Mouse (Mus musculus) lung, embryonic 14.5 days (tissue): ENCODE data around the gene Nudc. TPM values are rescaled to one million over a fixed set of nuclear protein-coding genes. Genes with fewer than 3 reads are reported as not detected.

Source experiments
- ATAC-seq: fragments of 200-750 bp; cut with Nextera tagmentation; 2 replicates; pipeline ENCODE4 v1.8.0; 2017; ENCODE audit warnings: mild to moderate bottlenecking, moderate TSS enrichment, moderate library complexity; ENCODE audit not compliant: insufficient read depth
- DNase-seq: peaks from one replicate; pipeline ENCODE4 v3.0.0-alpha.2; 2015
- H3K27ac ChIP-seq: fragments of 300-500 bp; sonication (generic); 2 replicates; pipeline ENCODE4 v1.5.1; 2014; ENCODE audit warnings: low read depth, mild to moderate bottlenecking, moderate library complexity
- H3K27me3 ChIP-seq: fragments of 300-500 bp; sonication (generic); 2 replicates; pipeline ENCODE4 v1.6.1; 2014; ENCODE audit warnings: low read length, control low read depth; ENCODE audit not compliant: insufficient read depth
- H3K36me3 ChIP-seq: fragments of 300-500 bp; sonication (generic); 2 replicates; pipeline ENCODE4 v1.6.1; 2014; ENCODE audit warnings: control low read depth; ENCODE audit not compliant: insufficient read depth
- H3K4me1 ChIP-seq: fragments of 300-500 bp; sonication (generic); 2 replicates; pipeline ENCODE4 v1.6.1; 2014; ENCODE audit warnings: antibody characterized with exemption, control low read depth; ENCODE audit not compliant: insufficient read depth
- H3K4me2 ChIP-seq: fragments of 300-500 bp; sonication (generic); 2 replicates; pipeline ENCODE4 v1.6.1; 2014; ENCODE audit warnings: mild to moderate bottlenecking
- H3K4me3 ChIP-seq: fragments of 300-500 bp; sonication (generic); 2 replicates; pipeline ENCODE4 v1.5.1; 2014; ENCODE audit warnings: low read depth, low read length
- H3K9ac ChIP-seq: fragments of 300-500 bp; sonication (generic); 2 replicates; pipeline ENCODE4 v1.6.1; 2014
- H3K9me3 ChIP-seq: fragments of 300-500 bp; sonication (generic); 2 replicates; pipeline ENCODE4 v1.6.1; 2016; ENCODE audit warnings: low read depth, low read length, control low read depth
- CTCF ChIP-seq: IDR thresholded peaks from 2 replicates; pipeline ENCODE4 v1.5.1; 2016; ENCODE audit warnings: antibody characterized with exemption, low read depth
- WGBS: fragments of 180-500 bp; shearing (Covaris S2); extraction: QIAGEN DNeasy Blood & Tissue Kit; methylation state at CpG from one replicate; pipeline ENCODE4 v1.1.7; 2014; 5-methylcytosine and 5-hydroxymethylcytosine counted together
- microRNA-seq: library from miRNA; unstranded; fragments of <30 nt; microRNA quantifications from one replicate; pipeline ENCODE4, GENCODE M21; 2016; ENCODE audit warnings: borderline number of aligned reads
- polyA plus RNA-seq: library from polyadenylated mRNA; unstranded; fragments of >200 nt; fragmentation: Nextera tagmentation; extraction: Ambion mirVana; gene quantifications from 2 replicates; pipeline ENCODE4 v1.2.1, GENCODE M21; 2014

The Nudc gene
- polyA plus RNA-seq, 1 experiment from 2014 or later, result 258 TPM

DNA sequence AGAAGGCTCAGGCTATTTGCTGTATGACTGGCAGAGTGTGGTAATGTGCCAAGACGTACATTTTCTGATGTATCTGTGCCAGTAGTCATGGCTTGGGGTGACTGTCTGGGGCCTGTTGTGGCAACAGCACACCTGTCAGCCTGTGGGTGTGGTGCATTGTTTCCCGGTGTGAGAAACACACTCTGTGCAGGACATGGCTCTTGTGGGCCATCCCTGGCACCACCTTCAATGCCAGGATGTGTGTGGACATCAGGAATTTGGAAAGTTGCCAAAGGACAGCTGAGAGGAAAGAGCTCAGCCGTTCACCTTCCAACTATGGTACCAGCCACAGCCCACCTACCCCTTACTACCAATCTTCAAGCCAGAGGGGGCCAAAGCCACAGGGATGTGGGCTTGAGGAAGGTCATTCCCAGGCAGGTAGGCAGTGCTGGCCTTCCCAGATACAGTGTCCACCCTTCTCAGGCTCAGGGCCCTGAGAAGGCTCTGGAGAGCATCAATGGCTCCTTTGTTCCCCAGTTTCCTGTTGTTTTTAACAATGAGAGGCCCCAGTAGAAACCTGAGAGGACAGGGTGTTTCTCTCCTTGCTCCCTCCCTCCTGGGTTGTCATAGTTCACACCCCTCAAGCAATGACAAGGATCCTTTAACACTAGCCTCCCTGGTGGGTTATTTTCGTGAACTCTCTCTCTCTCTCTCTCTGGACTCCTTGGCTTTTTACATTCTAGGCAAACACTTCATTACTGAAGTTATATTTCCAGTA lies 56.1 kb downstream of the Nudc start:
- WGBS, result 43% methylated on average over 4 of the region's 4 CpGs
- Histone ChIP-seq H3K4me2 (no peak overlapping the region), H3K4me1 (peaks cover 2% of the 10 kb centered on the region; the same call in 1 of the 2 replicates), H3K27ac (peak overlapping the region; percentile 36; the same call in 1 of the 2 replicates), H3K4me3 (no peak overlapping the region), H3K27me3 (peaks cover 2% of the 10 kb centered on the region; the same call in 1 of the 2 replicates), H3K9ac (no peak overlapping the region), H3K9me3 (no peaks in the 10 kb centered on the region), H3K36me3 (no peaks in the 10 kb centered on the region)
- DNase-seq, result peak; percentile 48
- ATAC-seq, result no peak
- TF ChIP-seq CTCF, result no peak

DNA sequence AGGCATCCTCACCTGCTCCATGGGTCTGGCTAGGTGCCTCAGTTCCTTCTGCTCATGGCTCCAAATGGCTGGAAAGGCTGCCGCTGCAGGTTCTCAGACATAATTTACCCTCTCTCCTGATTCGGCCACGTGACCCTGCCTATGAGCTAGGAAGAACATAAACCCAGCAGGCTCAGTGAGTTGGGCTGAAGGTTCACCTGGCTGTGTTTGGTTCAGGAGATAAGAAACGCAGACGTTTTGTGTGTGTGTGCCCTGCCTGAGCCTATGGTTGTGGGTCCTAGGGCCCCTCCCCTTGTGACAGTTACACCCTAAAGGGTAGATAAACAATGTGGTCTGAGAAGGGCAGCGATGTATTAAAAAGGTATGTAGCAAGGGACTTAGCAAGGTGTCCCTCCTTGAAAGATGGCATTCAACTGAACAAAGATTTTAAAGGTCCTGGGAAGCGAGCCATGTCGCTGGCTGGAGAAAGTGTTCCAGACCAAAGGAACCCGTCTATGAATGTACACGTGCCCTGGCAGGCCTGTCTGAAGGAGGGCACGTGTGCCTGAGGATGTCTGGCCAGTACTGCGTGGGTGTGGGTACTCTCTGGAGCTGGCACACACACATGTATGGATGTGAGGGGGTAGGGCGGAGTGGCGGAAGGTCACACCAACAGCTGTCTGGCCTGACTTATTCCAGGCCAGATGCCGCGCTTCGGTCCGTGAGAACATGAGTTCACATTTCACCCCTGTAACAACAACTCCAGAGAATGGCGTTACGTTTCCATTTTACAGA lies 57.0 kb downstream of the Nudc start:
- H3K27ac ChIP-seq, result peak overlapping the region; percentile 36; the same call in 1 of the 2 replicates
- no peak for TF ChIP-seq CTCF
- H3K4me1 ChIP-seq, result peaks cover 2% of the 10 kb centered on the region
- no peak overlapping the region for H3K4me3 ChIP-seq
- H3K36me3 ChIP-seq, result no peaks in the 10 kb centered on the region
- H3K4me2 ChIP-seq, result no peak overlapping the region
- ATAC-seq (no peak), DNase-seq (no peak)
- WGBS, result 68% methylated on average over 20 of the region's 20 CpGs
- no peak overlapping the region; the same call in 1 of the 2 replicates for H3K9ac ChIP-seq
- H3K9me3 ChIP-seq, result no peaks in the 10 kb centered on the region
- no peaks in the 10 kb centered on the region for H3K27me3 ChIP-seq

DNA sequence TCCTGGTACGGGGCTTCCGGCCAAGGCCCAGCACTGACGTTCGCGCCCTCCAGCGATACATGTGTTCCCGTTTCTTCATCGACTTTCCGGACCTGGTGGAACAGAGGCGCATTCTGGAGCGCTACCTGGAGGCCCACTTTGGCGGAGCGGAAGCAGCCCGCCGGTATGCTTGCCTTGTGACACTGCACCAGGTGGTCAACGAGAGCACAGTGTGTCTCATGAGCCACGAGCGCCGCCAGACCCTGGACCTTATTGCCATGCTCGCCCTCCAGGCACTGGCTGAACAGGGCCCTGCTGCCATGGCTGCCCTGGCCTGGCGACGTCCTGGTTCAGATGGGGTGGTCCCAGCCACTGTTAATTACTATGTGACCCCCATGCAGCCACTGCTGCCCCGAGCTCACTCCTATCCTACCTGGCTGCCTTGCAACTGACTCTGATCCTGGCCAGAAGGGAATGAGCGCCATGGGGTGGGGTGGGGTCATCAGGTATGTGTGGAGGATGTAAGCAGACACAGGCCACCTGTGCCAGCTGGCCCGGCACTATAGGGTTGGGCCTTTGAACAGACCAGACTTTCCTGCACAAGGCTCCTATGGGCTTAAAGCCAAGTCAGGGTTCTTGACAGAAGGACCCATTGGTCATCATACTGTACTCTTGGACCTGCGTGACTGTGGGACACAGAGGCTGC lies 59.0 kb downstream of the Nudc start:
- Histone ChIP-seq H3K27ac (no peak overlapping the region), H3K4me2 (no peak overlapping the region), H3K27me3 (peaks cover 5% of the 10 kb centered on the region; the same call in 1 of the 2 replicates), H3K9ac (no peak overlapping the region), H3K9me3 (no peaks in the 10 kb centered on the region), H3K36me3 (no peaks in the 10 kb centered on the region), H3K4me1 (peaks cover 2% of the 10 kb centered on the region), H3K4me3 (no peak overlapping the region)
- 88% methylated on average over 26 of the region's 26 CpGs for WGBS
- no peak for TF ChIP-seq CTCF
- ATAC-seq (no peak), DNase-seq (no peak)

DNA sequence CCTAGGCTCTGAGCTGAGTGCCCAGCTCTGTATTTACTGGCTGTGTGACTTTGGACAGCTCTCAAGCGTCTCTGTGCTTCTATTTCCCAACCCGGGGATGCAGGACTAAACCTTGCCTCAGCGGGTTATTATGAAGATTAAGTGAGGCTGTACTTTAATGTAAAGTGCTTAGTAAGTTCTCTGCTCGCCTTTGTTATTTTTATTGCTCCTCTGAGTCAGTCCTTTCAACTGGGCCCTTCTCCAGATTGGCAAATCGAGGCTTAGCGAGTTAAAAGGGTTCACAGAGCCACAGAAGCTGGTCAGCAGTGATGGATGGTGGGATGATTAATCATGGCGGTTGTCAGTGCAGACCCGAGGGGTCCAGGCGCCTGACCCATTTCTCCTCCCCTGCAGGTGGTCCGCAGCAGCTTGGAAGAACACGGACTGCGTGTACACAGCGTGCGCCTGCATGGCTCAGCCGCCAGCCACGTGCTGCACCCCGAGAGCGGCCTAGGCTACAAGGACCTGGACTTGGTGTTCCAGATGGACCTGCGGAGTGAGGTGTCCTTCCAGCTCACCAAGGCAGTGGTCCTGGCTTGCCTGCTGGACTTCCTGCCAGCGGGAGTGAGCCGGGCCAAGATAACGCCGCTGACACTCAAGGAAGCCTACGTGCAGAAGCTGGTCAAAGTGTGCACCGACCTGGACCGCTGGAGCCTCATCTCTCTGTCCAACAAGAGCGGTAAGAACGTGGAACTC lies 59.9 kb downstream of the Nudc start:
- Histone ChIP-seq H3K4me1 (peaks cover 2% of the 10 kb centered on the region), H3K4me3 (no peak overlapping the region), H3K27me3 (peaks cover 14% of the 10 kb centered on the region; the same call in 1 of the 2 replicates), H3K9me3 (no peaks in the 10 kb centered on the region), H3K27ac (no peak overlapping the region), H3K4me2 (no peak overlapping the region), H3K9ac (no peak overlapping the region), H3K36me3 (no peaks in the 10 kb centered on the region)
- TF ChIP-seq CTCF, result no peak
- DNase-seq, result no peak
- 76% methylated on average over 28 of the region's 28 CpGs for WGBS
- no peak for ATAC-seq

DNA sequence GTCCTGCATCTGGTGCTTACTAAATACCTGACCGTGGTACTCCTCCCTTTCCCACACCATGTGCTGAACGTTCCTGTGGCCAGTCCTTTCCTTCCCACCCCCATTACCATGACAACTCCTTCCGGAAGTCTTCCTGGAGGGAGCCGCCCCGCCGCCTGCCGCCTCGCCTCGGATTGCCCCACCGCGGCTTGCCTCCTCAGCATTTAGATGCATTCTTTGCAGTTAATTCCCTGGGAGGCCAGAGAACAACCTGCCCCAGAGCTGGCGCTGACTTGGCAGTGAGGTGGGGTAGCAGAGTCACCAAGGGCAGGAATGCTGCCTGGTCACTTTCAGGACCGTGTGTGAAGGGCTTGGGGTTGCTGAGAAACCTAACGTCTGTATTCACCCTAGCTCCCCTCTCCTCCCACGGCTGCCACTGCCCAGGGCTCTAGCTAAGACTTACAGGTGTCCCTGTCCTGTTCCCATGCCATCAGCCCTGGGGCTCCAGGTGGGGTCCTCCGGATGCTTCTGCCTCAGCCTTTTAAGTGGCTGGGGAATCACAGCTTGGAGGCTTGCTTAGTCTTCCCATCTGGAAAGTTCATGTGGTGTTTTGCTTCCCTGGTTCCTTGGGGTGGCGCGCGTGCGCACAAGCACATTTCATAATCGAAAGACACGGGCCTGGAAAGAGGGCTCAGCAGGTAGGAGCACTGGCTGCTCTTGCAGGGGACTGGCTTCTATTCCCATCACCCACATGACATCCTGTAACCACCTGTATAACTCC lies 61.4 kb downstream of the Nudc start:
- no peaks in the 10 kb centered on the region for H3K9me3 ChIP-seq
- H3K27ac ChIP-seq, result no peak overlapping the region; the same call in 1 of the 2 replicates
- 12% methylated on average over 22 of the region's 22 CpGs for WGBS
- no peak overlapping the region for H3K4me3 ChIP-seq
- H3K27me3 ChIP-seq, result peaks cover 23% of the 10 kb centered on the region
- DNase-seq (peak; percentile 58), ATAC-seq (no peak)
- H3K4me1 ChIP-seq, result peaks cover 2% of the 10 kb centered on the region
- TF ChIP-seq CTCF, result no peak
- no peak overlapping the region for H3K9ac ChIP-seq
- no peaks in the 10 kb centered on the region for H3K36me3 ChIP-seq
- peak overlapping the region; percentile 45 for H3K4me2 ChIP-seq

Small RNA genes within 50 kb of the gene (microRNA-seq; reads per million reads assigned to microRNA genes)
- gene Gm23158, result not detected

Other genes starting within 250 kb of the Nudc start
- gene Wdtc1, start 192.5 kb downstream of the Nudc start, polyA plus RNA-seq, result 13.8 and 15.3 TPM in 2 replicates
- gene Slc9a1, start 176.3 kb downstream of the Nudc start, polyA plus RNA-seq, result 8.7 and 9.7 TPM in 2 replicates
- gene Tent5b, start 65.9 kb downstream of the Nudc start, polyA plus RNA-seq, result 0.41 and 0.42 TPM in 2 replicates
- gene Trnp1, start 47.4 kb downstream of the Nudc start, polyA plus RNA-seq, result 1.1 and 1.3 TPM in 2 replicates
- gene Kdf1, start 27.0 kb downstream of the Nudc start, polyA plus RNA-seq, result 28.0 and 31.5 TPM in 2 replicates
- 0.39 TPM in 1 of 2 replicates, not detected in the other for gene Nr0b2, start 7.4 kb upstream of the Nudc start, polyA plus RNA-seq
- 8.0 and 8.7 TPM in 2 replicates for gene Gpatch3, start 28.7 kb upstream of the Nudc start, polyA plus RNA-seq
- gene Gpn2, start 38.4 kb upstream of the Nudc start, polyA plus RNA-seq, result 21.1 and 23.7 TPM in 2 replicates
- 10.4 and 10.6 TPM in 2 replicates for gene Sfn, start 56.2 kb upstream of the Nudc start, polyA plus RNA-seq
- 5.5 and 9.9 TPM in 2 replicates for gene Zdhhc18, start 104.2 kb upstream of the Nudc start, polyA plus RNA-seq
- 13.9 and 14.5 TPM in 2 replicates for gene Pigv, start 126.7 kb upstream of the Nudc start, polyA plus RNA-seq
- 40.1 and 44.7 TPM in 2 replicates for gene Arid1a, start 210.8 kb upstream of the Nudc start, polyA plus RNA-seq